Mouse (Mus musculus) neutrophil, adult 83 days (primary cell): ENCODE measurements around the gene Zcchc7. TPM values are rescaled to one million over a fixed set of nuclear protein-coding genes. Genes with fewer than 3 reads are reported as not detected.

Experiments used
- total RNA-seq, 2 experiments: library from RNA; stranded (reverse); gene quantifications; one replicate each; pipeline ENCODE4 v1.2.4; 2023

Zcchc7 gene
- 10 to 100 TPM; 39.5 to 40.0 TPM for total RNA-seq

GRCm38 (mm10) chr4:44755553-44756133 is at the start of gene Zcchc7:
Zcchc7 (plus strand) TSS chr4:44755877.

GRCm38 (mm10) chr4:44709740-44710700 is 45.7 kb upstream of the Zcchc7 start, which contains the start of gene Pax5:
Pax5 (minus strand) TSS chr4:44710487.

GRCm38 (mm10) chr4:44981280-44981973 is 225.8 kb downstream of the Zcchc7 start, which contains the start of gene Grhpr:
Grhpr (plus strand) TSS chr4:44981395.

Other genes starting within 250 kb of the Zcchc7 start
- gene Pax5, start 45.4 kb upstream of the Zcchc7 start, total RNA-seq, result 1 to 10 TPM; 3.9 to 4.1 TPM
- gene Grhpr, start 225.5 kb downstream of the Zcchc7 start, total RNA-seq, result 1 to 10 TPM; 4.1 to 6.1 TPM